Mouse (Mus musculus) liver, postnatal 0 days (tissue): ENCODE data around the gene H2-M10.6.

Experiments used
- CTCF ChIP-seq: sonication (generic); IDR thresholded peaks from 2 replicates; pipeline ENCODE4 v1.5.1; 2016; ENCODE audit warnings: antibody characterized with exemption, low read depth
- EP300 ChIP-seq: IDR thresholded peaks from 2 replicates; pipeline ENCODE4 v1.6.1; 2016; ENCODE audit warnings: antibody characterized with exemption, low read depth, mild to moderate bottlenecking

DNA sequence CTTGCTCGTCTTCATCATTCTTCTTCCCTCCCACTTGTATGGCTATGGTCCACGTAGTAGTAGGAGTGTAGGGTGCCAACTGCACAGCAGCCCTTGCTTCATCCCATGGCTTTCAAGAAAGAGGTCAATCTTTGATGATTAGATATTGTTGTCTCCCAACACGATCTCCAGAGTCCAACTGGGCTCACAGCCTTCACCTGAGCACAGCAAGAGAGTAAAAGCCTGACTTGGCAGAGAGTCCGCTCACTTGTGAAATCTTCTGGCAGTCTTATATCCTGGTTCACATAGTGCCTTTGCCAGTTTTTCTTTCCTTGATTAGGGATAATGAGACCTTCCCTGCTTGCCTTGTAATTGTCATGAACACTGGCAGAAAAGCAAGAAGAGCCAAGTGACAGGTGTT lies 44.3 kb downstream of the H2-M10.6 start:
- no peak for TF ChIP-seq CTCF
- TF ChIP-seq EP300, result no peak
